8 mouse cellular contexts compared by ENCODE assay signal in genomic region chr13:24831353-24832130, GRCm38 (mm10). TPM values are rescaled to one million over a fixed set of nuclear protein-coding genes. Genes with fewer than 3 reads are reported as not detected.
DNase-seq lines count a peak whose midpoint lies in the region; ATAC-seq and TF ChIP-seq lines count a peak whose summit lies in the region.

TSS of gene Acot13 (minus strand) at chr13:24831540.
TSS of gene Tdp2 (plus strand) at chr13:24831679.

- under 1% methylated on average over 88 of the region's 90 CpGs for WGBS in forebrain, embryonic 14.5 days
- WGBS in neural tube, embryonic 15.5 days = under 1% methylated on average over 90 of the region's 90 CpGs

- intact Hi-C loops in heart, postnatal 14 days (cut with DNase I) = loop anchor here (2.0 to 5.0 kb wide), 2 partner anchors 31 to 74 kb away; partner anchors contain the start of gene BC005537

- H3K9ac ChIP-seq in ES-Bruce4 (ENCODE audit: low read depth, poor library complexity, severe bottlenecking) = peak within 1 kb of the TSS; percentile 82
- H3K9ac ChIP-seq in forebrain, embryonic 14.5 days (ENCODE audit: low read length) = peak within 1 kb of the TSS; percentile 96
- peak within 1 kb of the TSS; percentile 79 for H3K9ac ChIP-seq in neural tube, embryonic 15.5 days (replicated peaks)

- peak; percentile 76 for TF ChIP-seq POLR2A in ES-Bruce4 (IDR thresholded peaks at IDR 0.05; ENCODE audit: insufficient read depth, low read length)

- H3K36me3 ChIP-seq in ES-Bruce4 (ENCODE audit: control insufficient read depth, insufficient read depth, low read length, poor library complexity, severe bottlenecking) = peaks cover 8% of the 10 kb centered on the region
- H3K36me3 ChIP-seq in forebrain, embryonic 14.5 days (ENCODE audit: control insufficient read depth, insufficient read depth, low read length) = no peaks in the 10 kb centered on the region
- H3K36me3 ChIP-seq in neural tube, embryonic 15.5 days = no peaks in the 10 kb centered on the region

- TF ChIP-seq EP300 in ES-Bruce4 (IDR thresholded peaks at IDR 0.05; ENCODE audit: insufficient read depth, low read depth, low read length) = 0 out of 2 replicates have a peak, but pooled peaks have one; percentile 41

- TF ChIP-seq CTCF in ES-Bruce4 (IDR thresholded peaks at IDR 0.05; ENCODE audit: low read depth, low read length) = no peak

- no peaks in the 10 kb centered on the region for H3K9me3 ChIP-seq in ES-Bruce4 (replicated peaks; ENCODE audit: control insufficient read depth, insufficient read depth, low read length, poor library complexity, severe bottlenecking)
- H3K9me3 ChIP-seq in forebrain, embryonic 14.5 days (replicated peaks; ENCODE audit: control insufficient read depth, low read length) = no peaks in the 10 kb centered on the region
- no peaks in the 10 kb centered on the region for H3K9me3 ChIP-seq in neural tube, embryonic 15.5 days (replicated peaks)

- peak within 1 kb of the TSS; percentile 80 for H3K4me2 ChIP-seq in forebrain, embryonic 14.5 days (ENCODE audit: low read length)
- peak within 1 kb of the TSS; percentile 69 for H3K4me2 ChIP-seq in neural tube, embryonic 15.5 days

- ATAC-seq in cerebellum, adult (ENCODE audit: insufficient number of reproducible peaks, low FRiP score, low TSS enrichment) = peak; percentile 93
- peak; percentile 99 for ATAC-seq in forebrain, embryonic 14.5 days
- ATAC-seq in neural tube, embryonic 15.5 days (ENCODE audit: low FRiP score) = peak; percentile 97

- H3K4me3 ChIP-seq in ES-Bruce4 (ENCODE audit: low read depth, low read length) = peak within 1 kb of the TSS; percentile 97
- H3K4me3 ChIP-seq in forebrain, embryonic 14.5 days (ENCODE audit: low read depth, low read length) = peak within 1 kb of the TSS; percentile 84
- peak within 1 kb of the TSS; percentile 70 for H3K4me3 ChIP-seq in neural tube, embryonic 15.5 days (replicated peaks)

- no peaks in the 10 kb centered on the region for H3K4me1 ChIP-seq in ES-Bruce4 (ENCODE audit: control insufficient read depth, insufficient read depth, low read length)
- peaks cover 16% of the 10 kb centered on the region for H3K4me1 ChIP-seq in forebrain, embryonic 14.5 days (ENCODE audit: control insufficient read depth, insufficient read depth, low read length)
- peaks cover 27% of the 10 kb centered on the region for H3K4me1 ChIP-seq in neural tube, embryonic 15.5 days

- peak within 1 kb of the TSS; percentile 53 for H3K27ac ChIP-seq in ES-Bruce4 (ENCODE audit: insufficient read depth, low read length)
- peak within 1 kb of the TSS; percentile 94 for H3K27ac ChIP-seq in forebrain, embryonic 14.5 days (ENCODE audit: low read depth, low read length)
- H3K27ac ChIP-seq in neural tube, embryonic 15.5 days (replicated peaks) = peak within 1 kb of the TSS; percentile 91

- no peaks in the 10 kb centered on the region for H3K27me3 ChIP-seq in ES-Bruce4 (ENCODE audit: control insufficient read depth, insufficient read depth, low read length, poor library complexity, severe bottlenecking)
- H3K27me3 ChIP-seq in forebrain, embryonic 14.5 days (replicated peaks; ENCODE audit: control insufficient read depth, insufficient read depth, low read length) = no peaks in the 10 kb centered on the region
- H3K27me3 ChIP-seq in neural tube, embryonic 15.5 days (replicated peaks) = no peaks in the 10 kb centered on the region

- DNase-seq in forebrain, embryonic 14.5 days (ENCODE audit: low spot score) = peak; percentile 98
- peak; percentile 95 to 96 for DNase-seq in heart, postnatal 14 days
- DNase-seq in layer of hippocampus, adult 11-12 months (ENCODE audit: low spot score) = peak; percentile 93
- peak; percentile 93 to 95 for DNase-seq in lung, adult 18-20 months
- peak; percentile 94 for DNase-seq in testis, postnatal 14 days (ENCODE audit: low spot score)

RNA-seq across cellular contexts. Expression of gene Acot13, which starts in this region (rescaled TPM):
- polyA plus RNA-seq in ES-Bruce4 (2011; ENCODE audit: insufficient read depth, insufficient read length, low read depth, missing spikeins) = 90.7 and 93.1 TPM in 2 replicates
- 66.1 and 73.3 TPM in 2 replicates for polyA plus RNA-seq in forebrain, embryonic 14.5 days (2014; fragmentation: Nextera tagmentation; extraction: Ambion mirVana)
- 100 to 1,000 TPM; 322 to 329 TPM for total RNA-seq in heart, postnatal 14 days (2021)
- polyA plus RNA-seq in neural tube, embryonic 15.5 days (2015; fragmentation: Nextera tagmentation; extraction: Ambion mirVana) = 56.1 and 63.4 TPM in 2 replicates

RNA-seq across cellular contexts. Expression of gene Tdp2, which starts in this region (rescaled TPM):
- polyA plus RNA-seq in ES-Bruce4 (2011; ENCODE audit: insufficient read depth, insufficient read length, low read depth, missing spikeins) = 88.3 and 95.8 TPM in 2 replicates
- polyA plus RNA-seq in forebrain, embryonic 14.5 days (2014; fragmentation: Nextera tagmentation; extraction: Ambion mirVana) = 44.9 and 45.1 TPM in 2 replicates
- 10 to 100 TPM; 15.2 TPM for total RNA-seq in heart, postnatal 14 days (2021)
- 30.7 and 35.8 TPM in 2 replicates for polyA plus RNA-seq in neural tube, embryonic 15.5 days (2015; fragmentation: Nextera tagmentation; extraction: Ambion mirVana)

Comparison
In these comparisons a context has a peak if more than half of its experiments do, and no peak if none do; other contexts are left out.
1. Peak in every context shown above with its lines: DNase-seq, ATAC-seq, H3K4me3 ChIP-seq and H3K27ac ChIP-seq.